Mouse (Mus musculus) kidney, postnatal 25 days (tissue): ENCODE data around the gene Lrrc1.

Experiments
- DNase-seq, 2 experiments: peaks; one replicate each; pipeline ENCODE4 v3.0.0; 2021; ENCODE audit warnings: mixed read lengths in 2 of 2

Gene Lrrc1

GRCm38 (mm10) chr9:77420200-77420585 is 124.5 kb downstream of the Lrrc1 start:
- DNase-seq = no peak

DNA sequence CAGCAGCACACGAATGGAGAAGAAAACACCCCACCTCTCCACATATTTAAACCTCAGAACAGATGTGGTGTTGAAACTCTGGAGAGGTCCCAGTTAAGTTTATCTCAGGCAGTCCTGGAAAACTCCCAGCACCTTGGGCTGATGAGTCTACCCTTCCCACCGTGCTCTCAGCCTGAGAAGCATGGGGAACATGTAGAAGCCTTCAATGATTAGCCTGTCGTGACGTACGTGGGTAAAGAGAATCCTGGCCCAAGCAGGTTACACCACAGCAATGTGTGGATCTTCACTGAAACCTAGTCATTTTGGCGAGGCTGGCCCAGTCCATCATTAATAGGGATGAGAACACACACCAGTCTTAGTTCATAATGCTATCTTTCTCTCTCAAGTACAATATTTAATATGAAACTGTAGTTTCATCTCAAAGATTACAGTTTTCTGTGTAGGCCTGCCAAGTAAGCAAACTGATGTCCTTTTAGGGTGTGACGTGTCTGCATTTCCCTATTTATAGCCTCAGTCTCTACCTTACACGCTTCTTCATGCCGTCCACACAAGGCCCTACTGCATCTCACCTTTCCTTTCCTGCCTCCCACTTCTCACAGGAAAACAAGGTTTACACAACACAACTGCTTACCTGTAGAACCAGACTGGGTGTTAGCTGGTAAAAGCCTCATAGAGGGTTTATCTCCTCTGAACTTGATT is 125.0 kb downstream of the Lrrc1 start:
- DNase-seq = no peak

GRCm38 (mm10) chr9:77418800-77419199 is 125.9 kb downstream of the Lrrc1 start:
- no peak for DNase-seq

- no peak for DNase-seq
Measured at GRCm38 (mm10) chr9:77416486-77416885, 128.2 kb downstream of the Lrrc1 start.

GRCm38 (mm10) chr9:77416002-77416401 is 128.7 kb downstream of the Lrrc1 start:
- DNase-seq = no peak

GRCm38 (mm10) chr9:77411830-77412425 is 132.7 kb downstream of the Lrrc1 start:
- DNase-seq = no peak

DNA sequence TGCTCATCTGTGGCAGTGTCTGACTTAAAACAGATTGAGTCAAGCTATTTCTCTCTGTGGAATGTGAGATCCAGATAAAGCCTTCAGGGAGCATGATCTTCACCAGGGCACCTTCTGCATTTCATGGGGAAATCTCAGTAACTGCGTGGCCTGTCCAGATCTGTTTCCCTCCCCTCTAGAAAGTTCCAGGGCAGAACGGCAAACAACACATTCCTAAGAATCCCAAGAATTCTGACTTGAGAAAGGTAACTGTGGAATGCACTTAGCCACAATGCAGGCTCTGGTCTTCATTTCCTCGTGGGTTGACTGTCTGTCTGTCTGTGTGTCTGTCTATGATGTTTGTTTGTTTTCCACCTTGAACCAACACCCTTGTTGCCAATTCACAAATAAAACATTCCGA is 133.7 kb downstream of the Lrrc1 start:
- no peak for DNase-seq

- DNase-seq = no peak
Measured at GRCm38 (mm10) chr9:77410524-77410923, 134.1 kb downstream of the Lrrc1 start.

DNA sequence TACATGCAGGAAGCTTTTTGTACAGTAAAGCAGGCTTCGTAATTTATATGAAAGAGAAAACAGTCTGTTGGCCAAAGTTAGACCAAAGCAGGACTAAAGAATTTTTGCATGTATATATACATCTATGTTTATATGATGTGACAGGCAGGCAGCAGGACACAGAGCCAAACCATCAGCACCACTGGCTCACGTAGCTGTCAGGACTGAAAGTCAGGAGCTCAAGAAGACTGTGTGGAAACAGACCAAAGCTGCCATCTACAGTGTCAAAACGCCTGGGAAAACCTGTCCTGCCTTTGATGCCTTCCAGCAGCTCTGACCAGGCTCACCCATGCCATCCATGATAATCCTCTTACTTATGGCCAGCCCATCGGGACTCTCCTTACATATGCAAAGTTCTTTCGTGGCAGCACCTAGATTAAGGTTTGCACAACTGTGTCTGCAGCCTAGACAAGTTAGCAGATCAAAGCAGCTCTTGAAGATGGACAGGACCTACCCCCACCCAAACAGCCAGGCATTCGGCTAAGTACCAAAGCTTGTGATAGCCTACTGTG is 136.5 kb downstream of the Lrrc1 start:
- no peak for DNase-seq

DNA sequence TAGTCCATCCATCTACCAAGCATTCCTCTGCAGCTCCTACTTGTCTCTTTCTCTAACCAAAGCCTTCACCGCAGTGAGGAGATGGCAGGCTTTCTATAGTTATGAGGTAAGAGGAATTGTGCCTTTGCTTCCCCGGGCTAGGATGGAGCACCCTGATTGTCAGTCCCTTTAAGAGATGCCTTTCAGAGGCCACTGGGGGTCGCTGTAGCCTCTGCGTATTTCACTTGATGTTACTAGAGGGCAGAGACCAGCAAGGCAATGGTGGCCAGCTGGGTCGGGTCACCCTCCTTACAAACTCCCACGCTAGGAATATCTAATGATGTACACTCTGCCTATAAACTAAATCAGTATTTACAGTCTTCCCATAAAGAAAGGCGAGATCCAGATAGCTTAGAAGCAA is 137.8 kb downstream of the Lrrc1 start:
- peak; percentile 68 to 70 for DNase-seq

- DNase-seq = no peak
Measured at GRCm38 (mm10) chr9:77404458-77404857, 140.2 kb downstream of the Lrrc1 start.

- DNase-seq = no peak
Measured at GRCm38 (mm10) chr9:77403961-77404360, 140.7 kb downstream of the Lrrc1 start.

DNA sequence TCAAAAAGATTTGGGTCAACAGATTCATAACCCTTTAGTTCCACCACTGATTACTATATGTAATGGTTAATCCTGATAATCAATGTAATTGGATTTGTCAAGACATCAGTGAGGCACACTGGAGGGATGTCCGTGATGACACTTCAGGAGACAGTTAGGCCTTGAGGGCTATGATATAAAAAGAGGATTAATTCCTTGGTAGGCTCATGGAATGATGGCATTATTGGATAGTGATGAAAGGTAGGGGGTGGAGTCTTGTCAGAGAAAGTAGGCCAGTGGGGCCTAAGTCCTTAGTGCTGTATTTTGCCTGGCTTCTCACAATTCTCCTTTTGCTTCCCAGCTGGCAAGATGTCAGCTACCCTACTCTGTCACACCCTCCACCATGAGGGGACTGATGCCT is 141.7 kb downstream of the Lrrc1 start:
- DNase-seq = no peak

- DNase-seq = no peak
Measured at GRCm38 (mm10) chr9:77399801-77400200, 144.9 kb downstream of the Lrrc1 start.

- no peak for DNase-seq
Measured at GRCm38 (mm10) chr9:77398856-77399631, 145.6 kb downstream of the Lrrc1 start.

- DNase-seq = peak; percentile 19 to 54
Measured at GRCm38 (mm10) chr9:77397027-77397426, 147.6 kb downstream of the Lrrc1 start.

GRCm38 (mm10) chr9:77391248-77391647 is 153.4 kb downstream of the Lrrc1 start:
- no peak for DNase-seq

GRCm38 (mm10) chr9:77388956-77389355 is 155.7 kb downstream of the Lrrc1 start:
- DNase-seq = no peak

- DNase-seq = no peak
Measured at GRCm38 (mm10) chr9:77386751-77387150, 157.9 kb downstream of the Lrrc1 start.

GRCm38 (mm10) chr9:77385611-77386010 is 159.1 kb downstream of the Lrrc1 start:
- DNase-seq = no peak

DNA sequence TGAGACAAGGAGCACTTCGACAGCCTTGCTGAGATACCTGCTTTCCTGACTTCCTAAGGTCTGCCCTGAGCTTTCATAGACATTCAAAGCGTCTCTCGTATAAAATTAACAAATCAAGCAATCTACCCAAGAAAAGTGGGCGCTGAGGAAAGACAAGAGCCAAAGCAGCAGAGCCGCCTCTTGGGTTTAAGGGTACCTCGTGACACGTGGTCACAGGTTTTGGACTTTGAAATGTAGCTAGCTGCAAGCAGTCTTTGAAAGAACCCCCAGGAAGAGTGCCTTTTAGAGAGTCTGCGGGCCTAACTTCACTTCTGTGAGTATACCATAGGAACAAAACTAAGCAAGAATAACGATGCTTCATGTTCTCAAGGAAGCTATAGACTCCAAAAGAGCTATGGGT is 160.0 kb downstream of the Lrrc1 start:
- peak in 1 of 2 experiments; percentile 46 for DNase-seq

GRCm38 (mm10) chr9:77383951-77384350 is 160.7 kb downstream of the Lrrc1 start:
- DNase-seq = no peak

DNA sequence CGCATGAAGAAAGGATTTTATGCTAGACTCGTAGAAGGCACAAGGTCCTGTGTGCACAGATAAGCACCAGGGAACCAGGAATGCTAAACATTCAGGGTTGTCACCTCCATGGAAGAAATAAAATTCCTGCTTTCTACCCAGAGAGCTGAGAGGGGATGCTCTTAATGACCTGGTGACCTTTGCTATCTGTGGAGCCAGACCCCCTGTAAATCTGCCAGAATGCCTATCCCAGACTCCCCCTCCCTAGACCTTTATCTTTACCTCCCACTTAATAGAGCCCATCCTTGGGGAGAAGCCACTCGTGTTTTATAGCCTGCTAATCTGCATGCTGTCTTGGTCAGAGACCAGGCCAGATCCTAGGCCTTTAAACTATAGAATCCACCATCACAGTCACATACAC is 162.2 kb downstream of the Lrrc1 start:
- no peak for DNase-seq

GRCm38 (mm10) chr9:77381565-77381964 is 163.1 kb downstream of the Lrrc1 start:
- DNase-seq = peak; percentile 72 to 86
